Mouse (Mus musculus): Measurements from ENCODE around the gene Gm281. TPM values are rescaled to one million over a fixed set of nuclear protein-coding genes. Genes with fewer than 3 reads are reported as not detected.

The Gm281 gene
- 0.01 and 0.03 TPM in 2 replicates for polyA plus RNA-seq (2012; rRNA removed)

GRCm38 (mm10) chr14:13914387-13915082 is at the start of gene Gm281:
Gm281 (minus strand) TSS chr14:13914478.

GRCm38 (mm10) chr14:13961401-13962112 is 47.3 kb upstream of the Gm281 start, which contains the start of the genes Atxn7 and Thoc7:
Atxn7 (plus strand) TSS chr14:13961440.
Thoc7 (minus strand) TSS chr14:13961852.

Other genes with a start within 250 kb of the Gm281 start
- gene Sntn, start 243.6 kb downstream of the Gm281 start, polyA plus RNA-seq (2012; rRNA removed): not detected in 2 replicates
- gene Atxn7, start 47.0 kb upstream of the Gm281 start, polyA plus RNA-seq (2012; rRNA removed): 17.8 and 19.1 TPM in 2 replicates
- gene Thoc7, start 47.4 kb upstream of the Gm281 start, polyA plus RNA-seq (2012; rRNA removed): 128 and 139 TPM in 2 replicates
- 124 and 132 TPM in 2 replicates for gene Psmd6, start 206.5 kb upstream of the Gm281 start, polyA plus RNA-seq (2012; rRNA removed)